Mouse (Mus musculus): Measurements from ENCODE around the gene Vwce. TPM values are rescaled to one million over a fixed set of nuclear protein-coding genes. Genes with fewer than 3 reads are reported as not detected.

The Vwce gene
- polyA plus RNA-seq, 1 experiment from 2014 or later, result 1.5 TPM

DNA sequence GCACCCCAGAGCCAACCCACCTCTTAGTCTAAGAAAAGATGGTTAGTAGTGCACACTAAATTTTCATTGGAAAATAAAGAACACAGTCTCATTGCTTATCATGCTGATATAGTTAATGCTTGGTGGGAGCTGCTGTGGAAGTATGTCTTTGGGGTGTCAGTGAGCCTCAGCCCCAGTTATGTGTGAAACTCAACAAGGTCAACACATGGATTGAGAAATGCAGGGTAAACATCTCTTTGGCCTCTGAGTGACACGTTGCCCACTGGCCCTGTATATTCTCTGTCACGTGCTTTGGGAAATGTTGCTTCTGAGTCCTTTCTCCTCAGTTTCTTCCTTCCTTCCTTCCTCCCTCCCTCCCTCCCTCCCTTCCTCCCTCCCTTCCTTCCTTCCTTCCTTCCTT, 24.4 kb downstream of the Vwce start:
- H3K4me3 ChIP-seq (ENCODE audit: low read depth, low read length), result no peak overlapping the region
- WGBS, result 81% methylated on average over 2 of the region's 2 CpGs
- DNase-seq (ENCODE audit: low spot score) (no peak), ATAC-seq (ENCODE audit: low read depth) (no peak)
- H3K9ac ChIP-seq (ENCODE audit: low read depth, low read length), result no peak overlapping the region
- H3K4me1 ChIP-seq (ENCODE audit: control insufficient read depth, insufficient read depth, low read length), result no peaks in the 10 kb centered on the region
- no peaks in the 10 kb centered on the region for H3K27me3 ChIP-seq (replicated peaks; ENCODE audit: control insufficient read depth, insufficient read depth, low read length)
- no peak overlapping the region for H3K4me2 ChIP-seq (ENCODE audit: low read depth, low read length)
- no peaks in the 10 kb centered on the region for H3K36me3 ChIP-seq (ENCODE audit: control insufficient read depth, insufficient read depth, low read length)
- H3K9me3 ChIP-seq (ENCODE audit: control insufficient read depth, low read length), result no peaks in the 10 kb centered on the region
- no peak overlapping the region for H3K27ac ChIP-seq (replicated peaks; ENCODE audit: low read depth, low read length)

DNA sequence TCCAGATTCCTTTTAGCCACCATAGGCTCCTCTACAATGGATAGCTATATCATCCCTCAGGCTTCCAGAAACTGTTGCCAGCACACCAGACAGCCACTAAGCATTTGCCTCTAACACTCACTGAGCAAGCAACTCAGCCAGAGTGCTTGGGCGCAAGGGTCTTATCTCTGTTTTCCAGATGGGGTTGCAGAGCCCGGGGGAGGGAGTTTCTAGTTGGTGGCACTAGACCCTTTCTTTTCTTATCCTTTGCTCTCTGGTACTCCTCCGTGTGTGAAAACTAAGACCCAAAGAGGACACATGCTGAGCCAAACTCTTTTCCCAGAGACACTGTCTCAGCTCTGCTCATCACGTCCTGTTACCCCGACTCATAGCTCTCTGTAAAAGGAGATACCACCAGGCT, 27.4 kb downstream of the Vwce start:
- no peak for DNase-seq (ENCODE audit: low spot score)
- Histone ChIP-seq H3K4me1 (ENCODE audit: control insufficient read depth, insufficient read depth, low read length) (no peaks in the 10 kb centered on the region), H3K9me3 (ENCODE audit: control insufficient read depth, low read length) (no peaks in the 10 kb centered on the region)

DNA sequence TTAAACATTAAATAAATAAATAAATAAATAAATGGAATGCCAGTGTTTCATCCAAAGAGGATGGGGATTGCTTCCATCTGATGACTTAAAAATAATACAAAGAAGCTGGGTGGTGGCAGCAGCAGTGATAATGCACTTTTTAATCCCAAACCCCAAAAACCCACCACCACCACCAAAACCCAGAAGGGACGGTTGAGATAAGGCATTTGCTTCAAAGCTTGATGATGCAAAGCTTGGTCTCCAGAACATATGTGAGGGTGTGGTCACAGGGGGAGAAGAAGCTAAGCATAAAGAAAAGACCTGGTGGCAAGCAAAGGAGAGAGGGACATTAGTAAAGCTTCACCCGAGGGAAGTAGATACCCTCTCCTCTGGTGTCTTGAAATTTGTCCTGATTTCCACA, 27.9 kb downstream of the Vwce start:
- Histone ChIP-seq H3K4me1 (ENCODE audit: control insufficient read depth, insufficient read depth, low read length) (no peaks in the 10 kb centered on the region), H3K27me3 (replicated peaks; ENCODE audit: control insufficient read depth, insufficient read depth, low read length) (no peaks in the 10 kb centered on the region), H3K27ac (replicated peaks; ENCODE audit: low read depth, low read length) (no peak overlapping the region), H3K4me3 (ENCODE audit: low read depth, low read length) (no peak overlapping the region), H3K9me3 (ENCODE audit: control insufficient read depth, low read length) (no peaks in the 10 kb centered on the region), H3K36me3 (ENCODE audit: control insufficient read depth, insufficient read depth, low read length) (no peaks in the 10 kb centered on the region), H3K4me2 (ENCODE audit: low read depth, low read length) (no peak overlapping the region), H3K9ac (ENCODE audit: low read depth, low read length) (no peak overlapping the region)
- 83% methylated on average over 2 of the region's 2 CpGs for WGBS
- ATAC-seq (ENCODE audit: low read depth), result no peak
- no peak for DNase-seq (ENCODE audit: low spot score)

More for the DNA sequence above, 27.4 kb downstream of the Vwce start:
- Histone ChIP-seq H3K27ac (replicated peaks; ENCODE audit: low read depth, low read length) (no peak overlapping the region), H3K36me3 (ENCODE audit: control insufficient read depth, insufficient read depth, low read length) (no peaks in the 10 kb centered on the region), H3K4me3 (ENCODE audit: low read depth, low read length) (no peak overlapping the region), H3K9ac (ENCODE audit: low read depth, low read length) (no peak overlapping the region), H3K4me2 (ENCODE audit: low read depth, low read length) (no peak overlapping the region), H3K27me3 (replicated peaks; ENCODE audit: control insufficient read depth, insufficient read depth, low read length) (no peaks in the 10 kb centered on the region)
- ATAC-seq (ENCODE audit: low read depth), result no peak
- 79% methylated on average over 5 of the region's 5 CpGs for WGBS

DNA sequence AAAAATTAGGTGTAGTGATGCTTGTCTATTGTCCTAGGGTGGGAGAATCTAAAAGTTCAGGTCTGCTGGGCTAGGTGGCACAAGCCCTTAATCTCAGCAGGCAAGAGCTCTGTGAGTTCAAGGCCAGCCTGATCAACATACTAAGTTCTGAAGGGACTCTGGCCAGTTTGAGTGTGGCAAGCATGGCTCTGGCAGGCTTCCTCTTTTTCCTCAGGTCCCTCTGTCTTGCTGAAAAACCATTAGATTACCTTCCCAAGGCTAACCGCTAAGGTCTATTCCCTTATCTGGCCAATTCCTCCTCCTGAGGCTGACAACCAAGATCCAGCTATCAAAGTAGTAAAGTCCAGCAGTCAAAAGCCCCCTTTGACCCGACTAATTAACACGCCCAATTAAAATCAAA, 28.7 kb downstream of the Vwce start:
- DNase-seq (ENCODE audit: low spot score), result no peak
- Histone ChIP-seq H3K9me3 (ENCODE audit: control insufficient read depth, low read length) (no peaks in the 10 kb centered on the region), H3K36me3 (ENCODE audit: control insufficient read depth, insufficient read depth, low read length) (no peaks in the 10 kb centered on the region), H3K4me3 (ENCODE audit: low read depth, low read length) (no peak overlapping the region), H3K27me3 (replicated peaks; ENCODE audit: control insufficient read depth, insufficient read depth, low read length) (no peaks in the 10 kb centered on the region), H3K4me2 (ENCODE audit: low read depth, low read length) (no peak overlapping the region), H3K4me1 (ENCODE audit: control insufficient read depth, insufficient read depth, low read length) (no peaks in the 10 kb centered on the region), H3K9ac (ENCODE audit: low read depth, low read length) (no peak overlapping the region), H3K27ac (replicated peaks; ENCODE audit: low read depth, low read length) (no peak overlapping the region)
- no peak for ATAC-seq (ENCODE audit: low read depth)
- 60% methylated on average over 3 of the region's 3 CpGs for WGBS

DNA sequence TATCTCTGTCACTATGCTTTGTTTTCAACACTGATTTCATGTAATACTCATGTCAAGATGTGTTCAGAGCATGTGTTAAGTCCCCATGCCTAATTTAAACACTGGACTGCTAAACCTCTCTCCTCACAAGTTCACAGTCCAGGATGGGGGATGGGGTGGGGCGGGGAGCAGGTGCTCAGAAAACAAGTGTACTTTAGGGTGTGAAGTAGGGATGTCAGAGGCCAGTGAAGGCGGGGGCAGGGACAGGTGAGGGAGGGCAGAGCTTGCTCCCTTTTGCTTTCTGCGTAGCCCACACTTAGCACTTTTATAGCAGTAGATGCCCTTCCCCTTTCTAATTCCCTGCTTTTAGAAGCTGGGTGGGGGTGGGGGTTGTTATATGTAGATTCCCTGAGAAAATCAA, 31.1 kb downstream of the Vwce start:
- 62% methylated on average over 3 of the region's 3 CpGs for WGBS
- Histone ChIP-seq H3K4me2 (ENCODE audit: low read depth, low read length) (no peak overlapping the region), H3K4me3 (ENCODE audit: low read depth, low read length) (no peak overlapping the region), H3K36me3 (ENCODE audit: control insufficient read depth, insufficient read depth, low read length) (no peaks in the 10 kb centered on the region), H3K9me3 (ENCODE audit: control insufficient read depth, low read length) (no peaks in the 10 kb centered on the region), H3K9ac (ENCODE audit: low read depth, low read length) (no peak overlapping the region), H3K27me3 (replicated peaks; ENCODE audit: control insufficient read depth, insufficient read depth, low read length) (no peaks in the 10 kb centered on the region), H3K27ac (replicated peaks; ENCODE audit: low read depth, low read length) (no peak overlapping the region), H3K4me1 (ENCODE audit: control insufficient read depth, insufficient read depth, low read length) (no peaks in the 10 kb centered on the region)
- DNase-seq (ENCODE audit: low spot score), result no peak
- no peak for ATAC-seq (ENCODE audit: low read depth)

DNA sequence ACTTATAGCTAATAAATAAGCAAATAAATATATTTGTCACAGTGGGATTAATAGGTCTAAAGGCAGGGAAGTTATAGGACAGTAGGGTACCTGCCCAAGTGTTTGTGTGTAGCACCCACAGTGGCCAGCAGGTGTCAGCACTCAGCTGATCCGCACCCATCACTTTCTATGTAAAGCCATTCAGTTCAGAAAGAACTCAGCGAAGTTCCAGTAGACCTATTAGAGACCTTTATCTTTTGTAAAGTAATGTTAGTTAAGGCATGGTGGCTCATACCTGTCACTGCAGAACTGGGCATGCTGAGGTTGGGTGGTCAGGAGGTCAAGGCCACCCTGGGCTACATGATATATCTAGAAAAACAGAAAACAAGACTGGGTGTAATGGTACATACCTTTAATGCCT, 31.5 kb downstream of the Vwce start:
- DNase-seq (ENCODE audit: low spot score) (peak; percentile 44), ATAC-seq (ENCODE audit: low read depth) (peak; percentile 62; the same call in 1 of the 2 replicates)
- Histone ChIP-seq H3K27ac (replicated peaks; ENCODE audit: low read depth, low read length) (no peak overlapping the region), H3K4me3 (ENCODE audit: low read depth, low read length) (no peak overlapping the region), H3K36me3 (ENCODE audit: control insufficient read depth, insufficient read depth, low read length) (no peaks in the 10 kb centered on the region), H3K4me1 (ENCODE audit: control insufficient read depth, insufficient read depth, low read length) (no peaks in the 10 kb centered on the region), H3K9ac (ENCODE audit: low read depth, low read length) (no peak overlapping the region), H3K27me3 (replicated peaks; ENCODE audit: control insufficient read depth, insufficient read depth, low read length) (no peaks in the 10 kb centered on the region), H3K4me2 (ENCODE audit: low read depth, low read length) (no peak overlapping the region), H3K9me3 (ENCODE audit: control insufficient read depth, low read length) (no peaks in the 10 kb centered on the region)
- WGBS, result 14% methylated on average over 2 of the region's 2 CpGs

DNA sequence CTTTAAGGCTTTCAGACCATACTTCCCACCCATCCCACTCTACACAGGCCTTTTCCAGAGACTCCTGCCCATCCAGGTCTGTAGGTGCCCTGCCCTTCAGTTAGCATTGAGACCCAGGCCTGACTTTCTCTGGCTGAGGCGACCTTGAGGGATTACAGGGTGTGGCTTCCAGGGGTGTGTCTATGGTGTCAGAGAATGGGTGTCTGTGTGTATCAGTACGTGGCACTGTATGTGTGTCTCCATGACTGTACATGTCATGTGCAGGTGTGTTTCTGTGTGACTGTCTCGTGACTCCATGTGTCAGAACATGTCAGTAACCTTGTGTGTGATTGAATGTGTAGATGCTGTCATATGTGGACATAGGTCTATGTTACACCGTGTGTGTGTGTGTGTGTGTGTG, 37.3 kb downstream of the Vwce start:
- H3K27me3 ChIP-seq (replicated peaks; ENCODE audit: control insufficient read depth, insufficient read depth, low read length), result no peaks in the 10 kb centered on the region
- H3K4me2 ChIP-seq (ENCODE audit: low read depth, low read length), result no peak overlapping the region
- H3K27ac ChIP-seq (replicated peaks; ENCODE audit: low read depth, low read length), result no peak overlapping the region
- H3K36me3 ChIP-seq (ENCODE audit: control insufficient read depth, insufficient read depth, low read length), result no peaks in the 10 kb centered on the region
- 89% methylated on average over 4 of the region's 4 CpGs for WGBS
- no peak for DNase-seq (ENCODE audit: low spot score)
- H3K4me1 ChIP-seq (ENCODE audit: control insufficient read depth, insufficient read depth, low read length), result no peaks in the 10 kb centered on the region
- H3K9me3 ChIP-seq (ENCODE audit: control insufficient read depth, low read length), result no peaks in the 10 kb centered on the region
- no peak overlapping the region for H3K9ac ChIP-seq (ENCODE audit: low read depth, low read length)
- H3K4me3 ChIP-seq (ENCODE audit: low read depth, low read length), result no peak overlapping the region
- ATAC-seq (ENCODE audit: low read depth), result no peak

DNA sequence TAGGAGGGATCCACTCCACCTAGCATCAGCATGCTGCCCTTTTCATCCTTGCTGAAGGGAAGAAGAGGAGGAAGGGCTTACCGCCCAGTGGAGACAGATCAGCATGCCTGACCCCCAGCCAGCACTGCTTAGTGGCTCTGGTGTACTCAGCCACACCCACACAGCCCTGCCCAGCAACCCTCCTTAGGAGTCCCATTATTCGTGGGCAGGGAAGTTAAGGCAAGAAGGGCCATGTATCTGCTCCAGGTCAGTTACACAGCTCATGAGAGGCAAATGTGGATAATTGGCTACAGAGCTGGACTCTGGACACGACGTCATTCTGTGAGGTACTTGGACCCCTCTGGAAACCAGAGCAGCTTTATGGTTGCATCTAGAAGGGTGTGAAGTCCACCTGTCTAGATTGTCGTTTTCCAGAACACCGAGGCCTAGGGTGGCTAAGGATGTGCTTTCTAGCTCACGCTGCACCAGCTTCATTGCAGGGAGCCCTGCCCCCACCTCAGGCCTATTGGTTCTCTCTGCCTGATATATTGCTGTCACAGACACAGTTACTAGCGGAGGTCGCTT, 37.9 kb downstream of the Vwce start:
- no peaks in the 10 kb centered on the region for H3K9me3 ChIP-seq (ENCODE audit: control insufficient read depth, low read length)
- H3K9ac ChIP-seq (ENCODE audit: low read depth, low read length), result no peak overlapping the region
- no peak overlapping the region for H3K4me3 ChIP-seq (ENCODE audit: low read depth, low read length)
- no peaks in the 10 kb centered on the region for H3K4me1 ChIP-seq (ENCODE audit: control insufficient read depth, insufficient read depth, low read length)
- no peak overlapping the region for H3K4me2 ChIP-seq (ENCODE audit: low read depth, low read length)
- no peak for ATAC-seq (ENCODE audit: low read depth)
- H3K27me3 ChIP-seq (replicated peaks; ENCODE audit: control insufficient read depth, insufficient read depth, low read length), result no peaks in the 10 kb centered on the region
- DNase-seq (ENCODE audit: low spot score), result no peak
- no peaks in the 10 kb centered on the region for H3K36me3 ChIP-seq (ENCODE audit: control insufficient read depth, insufficient read depth, low read length)
- WGBS, result 71% methylated on average over 9 of the region's 9 CpGs
- no peak overlapping the region for H3K27ac ChIP-seq (replicated peaks; ENCODE audit: low read depth, low read length)

DNA sequence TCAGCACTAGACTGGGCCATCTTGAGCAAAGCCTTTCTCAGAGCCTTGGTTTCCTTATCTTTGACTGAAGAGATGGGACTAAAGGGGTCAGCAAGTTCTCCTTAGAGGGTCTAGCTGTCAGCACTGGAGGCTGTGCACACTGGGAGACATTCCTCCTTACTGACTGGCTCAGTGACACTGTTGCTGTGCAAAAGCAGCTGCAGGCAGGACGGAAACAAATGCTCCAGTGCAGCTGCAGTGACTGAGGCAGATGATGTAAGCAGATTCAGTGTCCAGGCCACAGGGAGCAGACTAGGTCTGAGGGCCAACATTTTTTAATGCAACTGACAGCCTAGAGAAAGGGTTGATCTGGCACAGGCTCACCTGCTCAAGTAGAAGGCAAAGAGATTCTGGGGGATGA, 39.3 kb downstream of the Vwce start:
- WGBS, result 55% methylated on average over 1 of the region's 1 CpGs
- Histone ChIP-seq H3K4me2 (ENCODE audit: low read depth, low read length) (no peak overlapping the region), H3K36me3 (ENCODE audit: control insufficient read depth, insufficient read depth, low read length) (no peaks in the 10 kb centered on the region), H3K27ac (replicated peaks; ENCODE audit: low read depth, low read length) (no peak overlapping the region), H3K4me3 (ENCODE audit: low read depth, low read length) (no peak overlapping the region), H3K4me1 (ENCODE audit: control insufficient read depth, insufficient read depth, low read length) (no peaks in the 10 kb centered on the region), H3K27me3 (replicated peaks; ENCODE audit: control insufficient read depth, insufficient read depth, low read length) (no peaks in the 10 kb centered on the region), H3K9ac (ENCODE audit: low read depth, low read length) (no peak overlapping the region), H3K9me3 (ENCODE audit: control insufficient read depth, low read length) (no peaks in the 10 kb centered on the region)
- DNase-seq (ENCODE audit: low spot score) (peak; percentile 43), ATAC-seq (ENCODE audit: low read depth) (peak; percentile 26; the same call in 1 of the 2 replicates)
